Mouse (Mus musculus): ENCODE data around the gene Tagln3. TPM values are rescaled to one million over a fixed set of nuclear protein-coding genes. Genes with fewer than 3 reads are reported as not detected.

Tagln3 gene
- polyA plus RNA-seq, 1 experiment from 2014 or later, result 11.1 TPM

DNA sequence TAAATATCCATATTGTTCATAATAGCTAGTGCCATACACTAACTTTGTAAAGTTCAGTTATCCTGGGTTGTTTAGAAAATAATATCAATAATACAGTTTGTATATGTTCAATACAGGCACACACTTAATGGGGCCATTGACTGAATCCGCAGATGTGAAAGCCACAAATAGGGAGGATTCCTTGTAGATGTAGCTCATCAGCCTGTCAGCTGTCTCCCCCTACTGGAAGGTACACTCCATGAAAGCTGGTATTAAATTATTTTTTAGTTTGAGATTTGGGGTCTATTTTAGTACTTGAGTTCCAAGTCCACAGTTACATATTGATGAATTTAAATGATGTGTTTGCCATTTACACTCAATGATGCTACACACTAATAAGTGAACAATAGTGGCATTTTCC lies 47.9 kb downstream of the Tagln3 start:
- WGBS, result 18% methylated on average over 1 of the region's 1 CpGs
- no peak overlapping the region for H3K27ac ChIP-seq (replicated peaks)
- no peaks in the 10 kb centered on the region for H3K27me3 ChIP-seq (ENCODE audit: control insufficient read depth, insufficient read depth, low read length)
- no peak overlapping the region for H3K4me2 ChIP-seq (replicated peaks; ENCODE audit: low read depth)
- TF ChIP-seq EP300 (optimal IDR thresholded peaks at IDR 0.05) (no peak), CTCF (IDR thresholded peaks at IDR 0.05; ENCODE audit: low read depth) (peak; percentile 84)
- H3K9ac ChIP-seq (ENCODE audit: low read length), result no peak overlapping the region
- H3K36me3 ChIP-seq (ENCODE audit: control insufficient read depth, insufficient read depth, low read length), result no peaks in the 10 kb centered on the region
- DNase-seq (ENCODE audit: low spot score) (no peak), ATAC-seq (ENCODE audit: low FRiP score, low TSS enrichment) (no peak)
- no peaks in the 10 kb centered on the region for H3K4me1 ChIP-seq (replicated peaks; ENCODE audit: control insufficient read depth, insufficient read depth)
- no peaks in the 10 kb centered on the region for H3K9me3 ChIP-seq (ENCODE audit: control insufficient read depth, low read length)
- no peak overlapping the region for H3K4me3 ChIP-seq (ENCODE audit: low read depth, low read length)

DNA sequence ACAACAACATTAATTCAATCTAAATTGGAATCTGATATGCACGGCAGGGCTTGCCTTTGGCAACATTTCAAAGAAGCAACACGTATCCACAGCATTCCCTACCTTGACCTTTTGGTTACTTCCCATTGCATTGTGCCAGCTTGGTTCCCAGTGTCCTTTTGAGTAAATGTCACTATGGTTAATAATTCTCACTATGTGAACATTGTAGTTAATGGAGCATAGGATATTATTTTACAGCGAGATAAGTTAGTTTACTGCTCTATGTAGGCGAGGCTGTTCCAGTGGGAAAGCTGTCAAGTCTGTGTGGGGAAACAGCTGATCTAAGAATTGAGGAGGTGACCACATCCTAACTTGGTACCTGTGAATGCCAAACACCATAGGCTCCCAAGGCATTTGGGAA lies 54.4 kb downstream of the Tagln3 start:
- Histone ChIP-seq H3K4me1 (replicated peaks; ENCODE audit: control insufficient read depth, insufficient read depth) (no peaks in the 10 kb centered on the region), H3K4me3 (ENCODE audit: low read depth, low read length) (no peak overlapping the region), H3K9me3 (ENCODE audit: control insufficient read depth, low read length) (no peaks in the 10 kb centered on the region), H3K27me3 (ENCODE audit: control insufficient read depth, insufficient read depth, low read length) (no peaks in the 10 kb centered on the region), H3K27ac (replicated peaks) (no peak overlapping the region), H3K9ac (ENCODE audit: low read length) (no peak overlapping the region), H3K36me3 (ENCODE audit: control insufficient read depth, insufficient read depth, low read length) (no peaks in the 10 kb centered on the region), H3K4me2 (replicated peaks; ENCODE audit: low read depth) (no peak overlapping the region)
- no peak for TF ChIP-seq EP300 (optimal IDR thresholded peaks at IDR 0.05)
- no peak for TF ChIP-seq CTCF (IDR thresholded peaks at IDR 0.05; ENCODE audit: low read depth)
- ATAC-seq (ENCODE audit: low FRiP score, low TSS enrichment) (peak; percentile 56; the same call in 1 of the 2 replicates), DNase-seq (ENCODE audit: low spot score) (no peak)
- 41% methylated on average over 4 of the region's 4 CpGs for WGBS

DNA sequence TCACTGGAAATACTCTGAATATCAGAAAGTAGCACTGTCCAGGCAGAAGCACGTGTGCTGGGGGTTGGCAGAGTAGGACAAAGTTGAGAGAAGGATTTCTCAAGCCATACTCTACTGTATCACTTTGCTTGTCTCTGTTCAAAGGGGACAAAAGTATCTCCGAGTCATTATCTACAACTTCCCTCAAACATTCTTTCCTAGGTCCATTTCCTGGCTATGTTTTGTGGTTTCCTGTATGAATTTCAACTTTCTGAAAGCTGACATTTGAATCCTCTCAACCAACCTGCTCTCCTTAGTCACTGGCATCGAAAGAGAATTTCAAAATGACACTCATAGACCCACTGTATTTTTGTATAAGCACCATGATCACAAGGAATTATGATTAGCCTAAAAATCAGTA lies 56.2 kb downstream of the Tagln3 start:
- Histone ChIP-seq H3K4me1 (replicated peaks; ENCODE audit: control insufficient read depth, insufficient read depth) (no peaks in the 10 kb centered on the region), H3K27me3 (ENCODE audit: control insufficient read depth, insufficient read depth, low read length) (no peaks in the 10 kb centered on the region), H3K9me3 (ENCODE audit: control insufficient read depth, low read length) (no peaks in the 10 kb centered on the region), H3K9ac (ENCODE audit: low read length) (no peak overlapping the region), H3K4me3 (ENCODE audit: low read depth, low read length) (no peak overlapping the region), H3K4me2 (replicated peaks; ENCODE audit: low read depth) (no peak overlapping the region), H3K27ac (replicated peaks) (no peak overlapping the region), H3K36me3 (ENCODE audit: control insufficient read depth, insufficient read depth, low read length) (no peaks in the 10 kb centered on the region)
- WGBS, result 57% methylated on average over 3 of the region's 3 CpGs
- ATAC-seq (ENCODE audit: low FRiP score, low TSS enrichment) (no peak), DNase-seq (ENCODE audit: low spot score) (no peak)
- TF ChIP-seq EP300 (optimal IDR thresholded peaks at IDR 0.05) (no peak), CTCF (IDR thresholded peaks at IDR 0.05; ENCODE audit: low read depth) (no peak)

DNA sequence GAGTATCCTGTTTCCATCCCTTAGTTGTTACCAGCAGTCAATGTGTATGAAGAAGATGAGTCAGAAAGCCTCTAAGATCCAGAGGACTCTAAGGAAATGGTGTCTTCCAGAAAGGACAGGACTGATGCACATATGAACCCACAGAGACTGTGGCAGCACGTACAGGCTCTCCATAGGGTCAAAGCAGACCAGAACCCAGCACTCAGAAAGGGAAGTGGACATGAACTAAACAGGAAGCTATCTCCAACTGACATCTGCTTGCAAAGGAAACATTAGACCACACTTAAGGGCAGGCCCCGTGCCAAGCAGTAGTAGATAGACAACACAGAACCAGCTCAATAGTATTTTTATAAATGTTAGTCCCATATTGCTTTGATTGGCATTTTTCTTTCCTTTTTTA lies 58.3 kb downstream of the Tagln3 start:
- no peak overlapping the region for H3K27ac ChIP-seq (replicated peaks)
- H3K9me3 ChIP-seq (ENCODE audit: control insufficient read depth, low read length), result no peaks in the 10 kb centered on the region
- no peaks in the 10 kb centered on the region for H3K36me3 ChIP-seq (ENCODE audit: control insufficient read depth, insufficient read depth, low read length)
- no peaks in the 10 kb centered on the region for H3K27me3 ChIP-seq (ENCODE audit: control insufficient read depth, insufficient read depth, low read length)
- DNase-seq (ENCODE audit: low spot score), result no peak
- TF ChIP-seq CTCF (IDR thresholded peaks at IDR 0.05; ENCODE audit: low read depth) (no peak), EP300 (optimal IDR thresholded peaks at IDR 0.05) (no peak)
- H3K9ac ChIP-seq (ENCODE audit: low read length), result no peak overlapping the region
- 71% methylated on average over 2 of the region's 2 CpGs for WGBS
- no peak overlapping the region for H3K4me3 ChIP-seq (ENCODE audit: low read depth, low read length)
- no peak overlapping the region for H3K4me2 ChIP-seq (replicated peaks; ENCODE audit: low read depth)
- ATAC-seq (ENCODE audit: low FRiP score, low TSS enrichment), result no peak
- no peaks in the 10 kb centered on the region for H3K4me1 ChIP-seq (replicated peaks; ENCODE audit: control insufficient read depth, insufficient read depth)

DNA sequence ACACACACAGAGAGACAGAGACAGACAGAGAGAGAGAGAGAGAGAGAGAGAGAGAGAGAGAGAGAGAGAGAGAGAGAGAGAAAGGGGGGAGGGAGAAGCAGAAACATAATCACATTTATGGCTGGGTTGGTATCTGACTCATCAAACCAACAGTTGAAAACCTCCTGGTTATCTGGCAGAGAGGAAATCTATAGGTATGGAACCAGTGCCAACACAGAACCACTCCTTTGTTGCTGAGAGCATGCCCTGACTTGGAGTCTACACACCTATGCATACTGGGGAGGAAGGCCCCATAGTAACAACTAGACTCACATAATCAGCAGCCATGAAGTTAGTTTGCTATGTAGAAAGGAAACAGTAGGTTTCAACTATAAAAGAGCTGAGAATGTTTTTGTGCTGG lies 62.0 kb downstream of the Tagln3 start:
- no peaks in the 10 kb centered on the region for H3K36me3 ChIP-seq (ENCODE audit: control insufficient read depth, insufficient read depth, low read length)
- no peak overlapping the region for H3K27ac ChIP-seq (replicated peaks)
- ATAC-seq (ENCODE audit: low FRiP score, low TSS enrichment), result peak; percentile 59; the same call in 1 of the 2 replicates
- H3K4me1 ChIP-seq (replicated peaks; ENCODE audit: control insufficient read depth, insufficient read depth), result no peaks in the 10 kb centered on the region
- no peaks in the 10 kb centered on the region for H3K9me3 ChIP-seq (ENCODE audit: control insufficient read depth, low read length)
- no peak overlapping the region for H3K4me3 ChIP-seq (ENCODE audit: low read depth, low read length)
- no peak for DNase-seq (ENCODE audit: low spot score)
- no peaks in the 10 kb centered on the region for H3K27me3 ChIP-seq (ENCODE audit: control insufficient read depth, insufficient read depth, low read length)
- no peak overlapping the region for H3K9ac ChIP-seq (ENCODE audit: low read length)
- no peak for TF ChIP-seq EP300 (optimal IDR thresholded peaks at IDR 0.05)
- no peak for TF ChIP-seq CTCF (IDR thresholded peaks at IDR 0.05; ENCODE audit: low read depth)
- H3K4me2 ChIP-seq (replicated peaks; ENCODE audit: low read depth), result no peak overlapping the region

Other genes with a start within 250 kb of the Tagln3 start
- 0.27 and 0.34 TPM in 2 replicates for gene Gm609, start 231.6 kb downstream of the Tagln3 start, polyA plus RNA-seq (2015; fragmentation: Nextera tagmentation; extraction: Ambion mirVana)
- gene Gm17783, start 192.6 kb downstream of the Tagln3 start, polyA plus RNA-seq (2015; fragmentation: Nextera tagmentation; extraction: Ambion mirVana), result 0.11 TPM in 1 of 2 replicates, not detected in the other
- not detected in 2 replicates for gene Slc9c1, start 189.3 kb downstream of the Tagln3 start, polyA plus RNA-seq (2015; fragmentation: Nextera tagmentation; extraction: Ambion mirVana)
- 0.11 and 0.12 TPM in 2 replicates for gene Gcsam, start 114.2 kb downstream of the Tagln3 start, polyA plus RNA-seq (2015; fragmentation: Nextera tagmentation; extraction: Ambion mirVana)
- gene BC016579, start 70.5 kb downstream of the Tagln3 start, polyA plus RNA-seq (2015; fragmentation: Nextera tagmentation; extraction: Ambion mirVana), result 10.2 and 10.6 TPM in 2 replicates
- gene Tmprss7, start 30.9 kb downstream of the Tagln3 start, polyA plus RNA-seq (2015; fragmentation: Nextera tagmentation; extraction: Ambion mirVana), result 0.13 and 0.21 TPM in 2 replicates
- gene Abhd10, start 18.3 kb upstream of the Tagln3 start, polyA plus RNA-seq (2015; fragmentation: Nextera tagmentation; extraction: Ambion mirVana), result 19.8 and 21.6 TPM in 2 replicates
- gene Phldb2, start 229.0 kb upstream of the Tagln3 start, polyA plus RNA-seq (2015; fragmentation: Nextera tagmentation; extraction: Ambion mirVana), result 9.7 and 13.2 TPM in 2 replicates